Mouse (Mus musculus) liver, embryonic 12.5 days (tissue): ENCODE measurements around the gene Crmp1. TPM values are rescaled to one million over a fixed set of nuclear protein-coding genes. Genes with fewer than 3 reads are reported as not detected.

Source experiments
- ATAC-seq: fragments of 200-750 bp; cut with Nextera tagmentation; 2 replicates; pipeline ENCODE4 v1.8.0; 2017; ENCODE audit warnings: moderate number of reproducible peaks, mild to moderate bottlenecking, moderate library complexity
- H3K27ac ChIP-seq: fragments of 300-500 bp; sonication (generic); 2 replicates; pipeline ENCODE4 v1.5.1; 2016; ENCODE audit warnings: mild to moderate bottlenecking
- H3K27me3 ChIP-seq: fragments of 300-500 bp; sonication (generic); replicated peaks from 2 replicates; pipeline ENCODE4 v1.6.1; 2016; ENCODE audit warnings: mild to moderate bottlenecking, moderate library complexity
- H3K36me3 ChIP-seq: fragments of 300-500 bp; sonication (generic); 2 replicates; pipeline ENCODE4 v1.6.1; 2016; ENCODE audit warnings: mild to moderate bottlenecking, moderate library complexity
- H3K4me1 ChIP-seq: fragments of 300-500 bp; sonication (generic); 2 replicates; pipeline ENCODE4 v1.6.1; 2016
- H3K4me2 ChIP-seq: fragments of 300-500 bp; sonication (generic); 2 replicates; pipeline ENCODE4 v1.6.1; 2016; ENCODE audit warnings: mild to moderate bottlenecking, moderate library complexity
- H3K4me3 ChIP-seq: fragments of 300-500 bp; sonication (generic); 2 replicates; pipeline ENCODE4 v1.5.1; 2016; ENCODE audit warnings: mild to moderate bottlenecking, moderate library complexity
- H3K9ac ChIP-seq: fragments of 300-500 bp; sonication (generic); 2 replicates; pipeline ENCODE4 v1.6.1; 2016; ENCODE audit warnings: mild to moderate bottlenecking, moderate library complexity
- H3K9me3 ChIP-seq: fragments of 300-500 bp; sonication (generic); replicated peaks from 2 replicates; pipeline ENCODE4 v1.6.1; 2016; ENCODE audit warnings: mild to moderate bottlenecking, moderate library complexity
- WGBS: fragments of 180-500 bp; shearing (Covaris S2); methylation state at CpG from one replicate; pipeline ENCODE4 v1.1.7; 2016; ENCODE audit not compliant: insufficient replicate concordance; 5-methylcytosine and 5-hydroxymethylcytosine counted together
- polyA plus RNA-seq: library from polyadenylated mRNA; unstranded; fragments of >200 nt; fragmentation: Nextera tagmentation; extraction: Ambion mirVana; gene quantifications from 2 replicates; pipeline ENCODE4 v1.2.1, GENCODE M21; 2016

Crmp1 gene
- polyA plus RNA-seq, 1 experiment from 2014 or later, result 2.4 TPM

DNA sequence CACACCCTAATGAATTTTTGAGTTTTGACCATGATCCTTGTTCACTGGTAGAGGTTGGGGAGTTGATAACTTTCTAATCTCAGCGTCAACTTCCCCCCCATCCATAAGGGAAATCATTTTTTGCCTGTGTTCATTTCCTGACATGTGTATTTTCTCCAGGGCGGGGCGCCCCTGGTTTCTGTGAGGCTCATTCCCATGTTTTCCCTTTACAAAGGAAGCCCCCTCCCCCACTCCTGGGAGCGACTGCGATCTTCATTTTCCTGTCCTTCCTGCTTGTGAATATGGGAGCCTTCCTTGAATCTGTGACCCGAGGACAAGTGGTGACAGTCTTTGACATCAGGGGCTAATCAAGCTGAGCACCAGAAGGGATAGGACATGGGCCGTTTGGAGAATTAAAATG is 15.1 kb downstream of the Crmp1 start:
- no peak overlapping the region for H3K27ac ChIP-seq
- no peaks in the 10 kb centered on the region for H3K9me3 ChIP-seq
- no peak overlapping the region for H3K9ac ChIP-seq
- no peaks in the 10 kb centered on the region for H3K4me1 ChIP-seq
- H3K4me2 ChIP-seq, result no peak overlapping the region
- ATAC-seq, result no peak
- no peaks in the 10 kb centered on the region for H3K27me3 ChIP-seq
- H3K36me3 ChIP-seq, result no peaks in the 10 kb centered on the region
- 37% methylated on average over 7 of the region's 7 CpGs for WGBS
- H3K4me3 ChIP-seq, result no peak overlapping the region

- ATAC-seq, result no peak
- 33% methylated on average over 5 of the region's 5 CpGs for WGBS
- Histone ChIP-seq H3K9me3 (no peaks in the 10 kb centered on the region), H3K27me3 (no peaks in the 10 kb centered on the region), H3K4me3 (no peak overlapping the region), H3K4me2 (no peak overlapping the region), H3K4me1 (no peaks in the 10 kb centered on the region), H3K27ac (no peak overlapping the region), H3K9ac (no peak overlapping the region), H3K36me3 (no peaks in the 10 kb centered on the region)
Measured at GRCm38 (mm10) chr5:37257243-37257642, 15.5 kb downstream of the Crmp1 start.

DNA sequence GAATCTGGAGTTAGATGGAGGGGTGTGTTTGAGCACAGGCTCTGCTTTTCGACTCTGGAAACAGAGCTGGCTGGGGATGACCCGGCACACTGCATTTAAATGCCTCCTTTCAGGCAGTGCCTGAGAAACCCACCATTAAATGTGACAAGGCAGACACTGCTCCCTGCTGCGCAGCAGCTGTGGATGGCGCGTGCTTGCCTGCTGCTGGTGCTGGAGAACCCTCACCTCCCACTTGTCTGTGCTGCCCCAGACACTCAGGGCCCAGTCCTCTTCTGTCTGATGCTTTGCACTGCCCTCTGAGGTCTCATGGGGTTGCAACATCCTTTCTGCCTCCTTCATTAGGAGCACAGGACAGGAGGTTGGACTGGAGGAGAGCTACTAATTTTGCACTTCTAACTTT is 20.0 kb downstream of the Crmp1 start:
- ATAC-seq, result no peak

DNA sequence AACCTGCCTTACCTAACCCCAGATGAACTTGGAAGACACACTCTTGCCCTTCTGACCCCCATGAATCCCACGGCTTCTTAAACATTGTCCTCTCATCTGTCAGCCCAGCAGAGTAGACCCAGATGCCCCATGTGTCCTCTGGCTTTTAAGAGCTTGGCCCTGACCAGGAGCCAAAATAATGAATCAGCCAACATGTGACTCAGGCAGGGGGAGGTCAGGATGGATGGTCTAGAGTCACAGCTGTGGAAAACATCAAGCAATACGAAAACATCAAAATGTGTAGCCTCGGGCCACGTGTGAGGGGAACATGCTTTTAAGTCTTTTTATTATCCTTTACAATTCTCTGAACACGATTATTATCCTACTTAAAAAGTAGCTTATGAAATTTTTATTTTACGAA is 22.1 kb downstream of the Crmp1 start:
- no peak overlapping the region for H3K9ac ChIP-seq
- ATAC-seq, result no peak

More for the DNA sequence above, 20.0 kb downstream of the Crmp1 start:
- Histone ChIP-seq H3K27me3 (no peaks in the 10 kb centered on the region), H3K9me3 (no peaks in the 10 kb centered on the region), H3K36me3 (no peaks in the 10 kb centered on the region), H3K27ac (no peak overlapping the region), H3K4me2 (no peak overlapping the region), H3K4me1 (no peaks in the 10 kb centered on the region), H3K4me3 (no peak overlapping the region), H3K9ac (no peak overlapping the region)
- 66% methylated on average over 5 of the region's 5 CpGs for WGBS

GRCm38 (mm10) chr5:37281021-37281420 is 39.3 kb downstream of the Crmp1 start:
- Histone ChIP-seq H3K9me3 (no peaks in the 10 kb centered on the region), H3K4me2 (no peak overlapping the region), H3K27ac (no peak overlapping the region), H3K27me3 (no peaks in the 10 kb centered on the region), H3K4me1 (no peaks in the 10 kb centered on the region), H3K36me3 (no peaks in the 10 kb centered on the region), H3K9ac (no peak overlapping the region), H3K4me3 (no peak overlapping the region)
- WGBS, result 77% methylated on average over 11 of the region's 11 CpGs
- no peak for ATAC-seq

More for the DNA sequence above, 22.1 kb downstream of the Crmp1 start:
- H3K4me2 ChIP-seq, result no peak overlapping the region
- no peaks in the 10 kb centered on the region for H3K9me3 ChIP-seq
- WGBS, result 58% methylated on average over 6 of the region's 6 CpGs
- H3K4me1 ChIP-seq, result no peaks in the 10 kb centered on the region
- no peak overlapping the region for H3K27ac ChIP-seq
- no peaks in the 10 kb centered on the region for H3K36me3 ChIP-seq
- no peaks in the 10 kb centered on the region for H3K27me3 ChIP-seq
- H3K4me3 ChIP-seq, result no peak overlapping the region

DNA sequence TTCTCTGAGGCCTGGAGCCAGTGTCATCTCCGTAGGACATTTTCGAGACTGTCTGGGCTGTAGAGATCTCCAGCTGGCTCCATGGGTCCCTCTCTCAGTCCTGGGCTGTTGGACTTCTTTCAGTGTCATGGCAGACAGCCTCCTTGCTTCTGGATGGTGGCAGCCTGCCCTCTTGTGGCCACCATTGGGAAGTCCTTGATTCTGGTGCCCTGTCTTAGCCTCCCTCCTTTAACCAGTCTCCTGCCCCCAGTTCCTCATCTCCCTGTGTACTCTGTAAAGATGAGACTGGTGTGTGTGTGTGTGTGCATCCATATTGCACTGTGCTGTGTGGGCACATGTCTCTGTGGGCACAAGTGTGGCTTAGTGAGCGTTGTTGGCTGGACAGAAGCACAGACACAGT is 46.6 kb downstream of the Crmp1 start:
- 50% methylated on average over 3 of the region's 3 CpGs for WGBS
- ATAC-seq, result no peak

GRCm38 (mm10) chr5:37289236-37289635 is 47.5 kb downstream of the Crmp1 start:
- Histone ChIP-seq H3K27ac (no peak overlapping the region), H3K4me2 (no peak overlapping the region), H3K9me3 (no peaks in the 10 kb centered on the region), H3K27me3 (no peaks in the 10 kb centered on the region), H3K4me1 (no peaks in the 10 kb centered on the region), H3K36me3 (no peaks in the 10 kb centered on the region), H3K9ac (no peak overlapping the region), H3K4me3 (no peak overlapping the region)
- WGBS, result 16% methylated on average over 3 of the region's 3 CpGs
- no peak for ATAC-seq

More for the DNA sequence above, 46.6 kb downstream of the Crmp1 start:
- no peak overlapping the region for H3K4me3 ChIP-seq
- no peaks in the 10 kb centered on the region for H3K27me3 ChIP-seq
- no peaks in the 10 kb centered on the region for H3K4me1 ChIP-seq
- H3K36me3 ChIP-seq, result no peaks in the 10 kb centered on the region
- no peak overlapping the region for H3K27ac ChIP-seq
- H3K9ac ChIP-seq, result no peak overlapping the region
- H3K4me2 ChIP-seq, result no peak overlapping the region
- no peaks in the 10 kb centered on the region for H3K9me3 ChIP-seq

DNA sequence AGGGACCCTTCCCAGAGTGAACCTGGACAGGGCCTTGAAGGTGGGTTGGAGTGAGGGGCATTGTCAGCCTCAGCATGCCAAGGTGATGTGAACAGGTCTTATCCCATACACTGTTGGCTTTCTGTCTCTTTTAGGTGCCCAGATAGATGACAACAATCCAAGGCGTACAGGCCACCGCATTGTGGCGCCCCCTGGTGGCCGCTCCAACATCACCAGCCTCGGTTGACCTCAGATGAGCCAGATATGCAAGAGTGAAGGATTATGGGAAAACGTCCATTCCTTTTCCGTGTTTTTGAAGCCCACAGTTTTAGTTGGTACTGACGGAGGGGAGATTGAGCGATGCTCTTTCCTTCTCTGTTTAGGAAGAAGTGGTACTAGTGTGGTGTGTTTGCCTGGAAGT is 49.2 kb downstream of the Crmp1 start:
- WGBS, result 43% methylated on average over 9 of the region's 9 CpGs
- H3K27me3 ChIP-seq, result no peaks in the 10 kb centered on the region
- no peak overlapping the region for H3K4me2 ChIP-seq
- H3K4me3 ChIP-seq, result no peak overlapping the region
- no peak for ATAC-seq
- no peaks in the 10 kb centered on the region for H3K4me1 ChIP-seq
- no peak overlapping the region for H3K9ac ChIP-seq
- no peaks in the 10 kb centered on the region for H3K36me3 ChIP-seq
- H3K27ac ChIP-seq, result no peak overlapping the region
- no peaks in the 10 kb centered on the region for H3K9me3 ChIP-seq

DNA sequence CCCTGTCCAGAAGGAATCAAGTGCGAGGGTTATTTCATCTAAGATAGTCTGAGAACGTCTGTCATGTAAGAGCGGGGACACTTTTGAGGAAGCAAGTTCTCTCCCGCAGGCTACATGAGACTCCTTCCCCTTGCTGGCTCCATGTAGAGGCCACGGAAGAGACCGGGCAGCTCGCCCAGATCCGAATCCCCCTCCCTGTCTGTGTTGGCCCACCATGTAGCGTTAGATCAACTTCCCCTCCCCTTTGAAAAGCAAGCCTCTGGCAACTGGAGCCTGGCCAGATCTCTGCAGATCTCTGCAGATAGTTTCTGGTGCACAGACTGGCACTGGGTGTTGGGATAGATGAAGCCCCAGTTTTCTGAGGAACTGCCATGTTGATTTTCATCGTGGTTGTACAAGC is 55.0 kb downstream of the Crmp1 start:
- Histone ChIP-seq H3K4me3 (no peak overlapping the region), H3K9me3 (no peaks in the 10 kb centered on the region), H3K27ac (no peak overlapping the region), H3K9ac (no peak overlapping the region), H3K36me3 (no peaks in the 10 kb centered on the region), H3K27me3 (no peaks in the 10 kb centered on the region), H3K4me1 (no peaks in the 10 kb centered on the region), H3K4me2 (no peak overlapping the region)
- 60% methylated on average over 10 of the region's 10 CpGs for WGBS
- no peak for ATAC-seq

- H3K27me3 ChIP-seq, result no peaks in the 10 kb centered on the region
- 16% methylated on average over 7 of the region's 7 CpGs for WGBS
- H3K9ac ChIP-seq, result no peak overlapping the region
- no peak for ATAC-seq
- no peak overlapping the region for H3K27ac ChIP-seq
- no peaks in the 10 kb centered on the region for H3K9me3 ChIP-seq
- no peaks in the 10 kb centered on the region for H3K36me3 ChIP-seq
- H3K4me3 ChIP-seq, result no peak overlapping the region
- no peaks in the 10 kb centered on the region for H3K4me1 ChIP-seq
- H3K4me2 ChIP-seq, result no peak overlapping the region
Measured at GRCm38 (mm10) chr5:37298370-37298769, 56.6 kb downstream of the Crmp1 start.

DNA sequence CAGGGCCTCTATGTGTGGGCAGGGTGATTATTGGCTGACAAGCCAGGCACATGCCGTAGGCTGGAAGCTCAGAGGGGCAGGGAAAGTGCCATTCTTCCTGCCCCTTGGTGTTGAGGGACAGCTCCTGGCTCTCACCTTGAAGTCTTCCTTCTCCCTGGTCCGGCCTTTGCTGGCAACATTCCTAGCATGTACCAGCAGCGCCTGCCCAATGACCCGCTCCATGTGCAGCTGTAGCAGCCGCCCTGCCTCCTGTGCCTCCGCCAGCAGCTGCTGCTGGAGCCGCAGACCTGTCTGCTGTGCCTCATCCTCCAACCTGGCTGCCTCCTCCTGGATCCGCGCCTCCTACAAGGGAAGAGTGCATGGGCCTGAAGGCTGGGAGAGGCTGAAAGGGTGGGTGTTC is 68.3 kb downstream of the Crmp1 start:
- H3K4me1 ChIP-seq, result no peaks in the 10 kb centered on the region
- no peak overlapping the region for H3K27ac ChIP-seq
- H3K9me3 ChIP-seq, result no peaks in the 10 kb centered on the region
- H3K9ac ChIP-seq, result no peak overlapping the region
- no peaks in the 10 kb centered on the region for H3K27me3 ChIP-seq
- 75% methylated on average over 9 of the region's 9 CpGs for WGBS
- H3K4me2 ChIP-seq, result no peak overlapping the region
- H3K36me3 ChIP-seq, result no peaks in the 10 kb centered on the region
- H3K4me3 ChIP-seq, result no peak overlapping the region
- no peak for ATAC-seq

DNA sequence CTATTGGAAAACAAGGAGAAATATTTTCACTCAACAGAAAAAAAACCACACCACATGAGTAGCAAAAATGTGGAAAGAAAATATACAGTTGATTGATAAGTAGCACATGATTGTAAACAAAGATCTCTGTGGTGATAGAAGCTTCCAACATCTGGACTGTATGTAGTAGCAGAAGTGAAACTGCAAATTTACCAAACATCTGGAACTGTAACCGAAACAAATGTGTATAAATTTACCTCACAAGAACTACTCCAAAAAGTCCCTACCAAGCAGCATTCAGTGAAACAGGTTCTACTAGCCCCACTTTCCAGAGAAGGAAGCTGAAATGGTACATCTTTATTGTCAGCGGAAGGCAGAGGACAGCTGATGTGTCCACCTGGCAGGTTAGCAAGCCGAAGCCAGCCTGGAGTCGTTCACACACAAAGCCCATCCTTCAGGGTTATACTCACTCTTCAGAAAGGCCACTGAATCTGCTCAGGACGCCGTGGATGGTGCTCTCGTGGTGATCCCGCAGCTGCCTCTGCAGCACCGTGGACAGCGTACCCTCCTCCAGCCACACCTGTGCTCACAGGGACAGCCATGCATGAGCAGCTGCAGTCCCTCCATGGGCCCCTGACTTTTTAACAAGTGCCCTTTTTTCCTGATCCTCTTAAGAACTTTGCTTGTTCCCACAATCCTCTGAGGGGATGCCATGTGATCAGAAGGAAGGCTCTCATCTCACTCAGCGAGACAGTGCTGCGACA is 71.4 kb downstream of the Crmp1 start:
- H3K27ac ChIP-seq, result no peak overlapping the region
- ATAC-seq, result no peak
- WGBS, result 68% methylated on average over 12 of the region's 12 CpGs
- no peak overlapping the region for H3K9ac ChIP-seq
- no peak overlapping the region for H3K4me2 ChIP-seq
- no peaks in the 10 kb centered on the region for H3K4me1 ChIP-seq
- no peak overlapping the region for H3K4me3 ChIP-seq
- H3K9me3 ChIP-seq, result no peaks in the 10 kb centered on the region
- H3K36me3 ChIP-seq, result no peaks in the 10 kb centered on the region
- H3K27me3 ChIP-seq, result no peaks in the 10 kb centered on the region

- Histone ChIP-seq H3K27me3 (no peaks in the 10 kb centered on the region), H3K9ac (no peak overlapping the region), H3K9me3 (no peaks in the 10 kb centered on the region), H3K4me3 (no peak overlapping the region), H3K36me3 (no peaks in the 10 kb centered on the region), H3K27ac (no peak overlapping the region), H3K4me1 (no peaks in the 10 kb centered on the region), H3K4me2 (no peak overlapping the region)
- ATAC-seq, result no peak
- 66% methylated on average over 6 of the region's 6 CpGs for WGBS
Measured at GRCm38 (mm10) chr5:37318715-37319114, 77.0 kb downstream of the Crmp1 start.
